Mouse (Mus musculus) hindbrain, embryonic 12.5 days (tissue): ENCODE data around the gene Gga3. TPM values are rescaled to one million over a fixed set of nuclear protein-coding genes. Genes with fewer than 3 reads are reported as not detected.

ENCODE experiments used
- ATAC-seq: fragments of 200-750 bp; cut with Nextera tagmentation; 2 replicates; pipeline ENCODE4 v1.8.0; 2017; ENCODE audit warnings: moderate TSS enrichment; ENCODE audit not compliant: low FRiP score
- H3K27ac ChIP-seq: fragments of 300-500 bp; sonication (generic); 2 replicates; pipeline ENCODE4 v1.5.1; 2016; ENCODE audit warnings: mild to moderate bottlenecking
- H3K27me3 ChIP-seq: fragments of 300-500 bp; sonication (generic); 2 replicates; pipeline ENCODE4 v1.6.1; 2016; ENCODE audit warnings: mild to moderate bottlenecking
- H3K36me3 ChIP-seq: fragments of 300-500 bp; sonication (generic); 2 replicates; pipeline ENCODE4 v1.6.1; 2016; ENCODE audit warnings: mild to moderate bottlenecking
- H3K4me1 ChIP-seq: fragments of 300-500 bp; sonication (generic); 2 replicates; pipeline ENCODE4 v1.6.1; 2016
- H3K4me2 ChIP-seq: fragments of 300-500 bp; sonication (generic); replicated peaks from 2 replicates; pipeline ENCODE4 v1.6.1; 2016; ENCODE audit warnings: mild to moderate bottlenecking
- H3K4me3 ChIP-seq: fragments of 300-500 bp; sonication (generic); 2 replicates; pipeline ENCODE4 v1.5.1; 2016; ENCODE audit warnings: mild to moderate bottlenecking
- H3K9ac ChIP-seq: fragments of 300-500 bp; sonication (generic); 2 replicates; pipeline ENCODE4 v1.6.1; 2016; ENCODE audit warnings: mild to moderate bottlenecking, moderate library complexity
- H3K9me3 ChIP-seq: fragments of 300-500 bp; sonication (generic); replicated peaks from 2 replicates; pipeline ENCODE4 v1.6.1; 2016; ENCODE audit warnings: mild to moderate bottlenecking
- WGBS: fragments of 180-500 bp; shearing (Covaris S2); methylation state at CpG from one replicate; pipeline ENCODE4 v1.1.7; 2016; 5-methylcytosine and 5-hydroxymethylcytosine counted together
- polyA plus RNA-seq: library from polyadenylated mRNA; unstranded; fragments of >200 nt; fragmentation: Nextera tagmentation; extraction: Ambion mirVana; gene quantifications from 2 replicates; pipeline ENCODE4 v1.2.1, GENCODE M21; 2016

Gene Gga3
- polyA plus RNA-seq, 1 experiment from 2014 or later = 30.3 TPM

- WGBS = 87% methylated on average over 13 of the region's 13 CpGs
- H3K4me1 ChIP-seq = peaks cover 10% of the 10 kb centered on the region
- no peaks in the 10 kb centered on the region for H3K27me3 ChIP-seq
- no peaks in the 10 kb centered on the region for H3K9me3 ChIP-seq
- no peak overlapping the region for H3K27ac ChIP-seq
- no peak overlapping the region for H3K4me3 ChIP-seq
- no peaks in the 10 kb centered on the region for H3K36me3 ChIP-seq
- ATAC-seq = no peak
- H3K4me2 ChIP-seq = no peak overlapping the region
- H3K9ac ChIP-seq = no peak overlapping the region
Observed at GRCm38 (mm10) chr11:115629734-115630531, 26.1 kb upstream of the Gga3 start.

- ATAC-seq = peak; percentile 49
- Histone ChIP-seq H3K27ac (no peak overlapping the region), H3K27me3 (no peaks in the 10 kb centered on the region), H3K4me1 (peaks cover 10% of the 10 kb centered on the region), H3K36me3 (0 out of 2 replicates have a peak, but pooled peaks cover 3% of the 10 kb centered on the region), H3K4me2 (peak overlapping the region; percentile 93), H3K9ac (peak overlapping the region; percentile 45; the same call in 1 of the 2 replicates), H3K4me3 (peak overlapping the region; percentile 61), H3K9me3 (no peaks in the 10 kb centered on the region)
- WGBS = 53% methylated on average over 13 of the region's 13 CpGs
Observed at GRCm38 (mm10) chr11:115628465-115629101, 24.7 kb upstream of the Gga3 start.

- H3K4me2 ChIP-seq = peak within 1 kb of the TSS; percentile 93
- H3K27me3 ChIP-seq = no peaks in the 10 kb centered on the region
- H3K4me3 ChIP-seq = peak within 1 kb of the TSS; percentile 61
- WGBS = under 1% methylated on average over 47 of the region's 47 CpGs
- ATAC-seq = peak; percentile 100
- H3K27ac ChIP-seq = no peak within 1 kb of the TSS
- H3K4me1 ChIP-seq = peaks cover 10% of the 10 kb centered on the region
- H3K9me3 ChIP-seq = no peaks in the 10 kb centered on the region
- H3K36me3 ChIP-seq = peaks cover 10% of the 10 kb centered on the region; the same call in 1 of the 2 replicates
- H3K9ac ChIP-seq = peak within 1 kb of the TSS; percentile 74
Observed at GRCm38 (mm10) chr11:115627705-115628464, 24.0 kb upstream of the Gga3 start, which contains the start of gene Slc25a19. TSS of gene Slc25a19 (minus strand) at chr11:115628295.

DNA sequence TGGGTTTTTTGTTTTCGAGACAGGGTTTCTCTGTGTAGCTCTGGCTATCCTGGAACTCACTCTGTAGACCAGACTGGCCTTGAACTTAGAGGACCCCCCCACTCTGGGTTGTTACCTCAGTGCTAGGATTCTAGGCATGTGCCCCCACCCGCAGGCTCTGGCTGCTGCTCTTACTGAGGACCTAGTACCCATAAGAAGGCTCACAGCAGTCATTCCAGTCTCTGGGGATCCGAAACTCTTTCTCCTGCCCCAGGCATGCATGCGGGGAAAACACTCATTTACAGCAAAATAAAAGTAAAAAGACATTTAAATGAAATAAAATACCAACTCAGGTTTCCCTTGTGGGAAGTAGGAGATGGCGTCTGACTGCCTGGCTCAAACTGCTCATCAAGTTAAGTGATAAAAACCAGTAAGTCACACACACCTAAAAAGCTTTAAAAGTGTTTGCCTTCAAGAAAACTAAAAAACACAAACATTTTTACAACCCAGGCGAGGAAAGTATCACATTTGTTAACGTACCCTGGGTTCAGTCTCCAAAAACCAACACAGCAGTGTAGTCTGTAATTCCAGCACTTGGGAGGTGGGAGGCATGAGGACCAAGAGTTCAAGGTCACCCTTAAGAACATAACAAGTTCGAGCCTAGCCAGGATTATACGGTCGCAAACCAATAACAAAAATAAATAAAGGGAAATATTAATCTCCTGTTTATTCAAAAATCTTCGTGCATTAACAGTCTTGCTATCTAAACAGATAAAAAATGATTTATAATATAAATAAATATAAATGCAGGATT lies 23.2 kb upstream of the Gga3 start:
- Histone ChIP-seq H3K9me3 (no peaks in the 10 kb centered on the region), H3K36me3 (peaks cover 18% of the 10 kb centered on the region), H3K27ac (no peak overlapping the region), H3K9ac (peak overlapping the region; percentile 74), H3K4me1 (peaks cover 10% of the 10 kb centered on the region), H3K27me3 (no peaks in the 10 kb centered on the region), H3K4me3 (peak overlapping the region; percentile 61), H3K4me2 (peak overlapping the region; percentile 93)
- no peak for ATAC-seq
- 56% methylated on average over 11 of the region's 11 CpGs for WGBS

- H3K9ac ChIP-seq = no peak overlapping the region
- no peak overlapping the region for H3K4me3 ChIP-seq
- no peak overlapping the region for H3K27ac ChIP-seq
- no peak for ATAC-seq
- no peak overlapping the region for H3K4me2 ChIP-seq
- H3K36me3 ChIP-seq = peaks cover 24% of the 10 kb centered on the region
- 83% methylated on average over 9 of the region's 9 CpGs for WGBS
- no peaks in the 10 kb centered on the region for H3K9me3 ChIP-seq
- H3K27me3 ChIP-seq = no peaks in the 10 kb centered on the region
- peaks cover 10% of the 10 kb centered on the region for H3K4me1 ChIP-seq
Observed at GRCm38 (mm10) chr11:115625877-115626276, 22.0 kb upstream of the Gga3 start.

- 81% methylated on average over 9 of the region's 9 CpGs for WGBS
- Histone ChIP-seq H3K27me3 (no peaks in the 10 kb centered on the region), H3K4me1 (peaks cover 10% of the 10 kb centered on the region), H3K27ac (no peak overlapping the region), H3K9me3 (no peaks in the 10 kb centered on the region), H3K4me3 (no peak overlapping the region), H3K9ac (no peak overlapping the region), H3K4me2 (no peak overlapping the region), H3K36me3 (peaks cover 46% of the 10 kb centered on the region)
- no peak for ATAC-seq
Observed at GRCm38 (mm10) chr11:115623487-115624070, 19.7 kb upstream of the Gga3 start.

GRCm38 (mm10) chr11:115619949-115620348 lies 16.1 kb upstream of the Gga3 start:
- peaks cover 64% of the 10 kb centered on the region for H3K36me3 ChIP-seq

DNA sequence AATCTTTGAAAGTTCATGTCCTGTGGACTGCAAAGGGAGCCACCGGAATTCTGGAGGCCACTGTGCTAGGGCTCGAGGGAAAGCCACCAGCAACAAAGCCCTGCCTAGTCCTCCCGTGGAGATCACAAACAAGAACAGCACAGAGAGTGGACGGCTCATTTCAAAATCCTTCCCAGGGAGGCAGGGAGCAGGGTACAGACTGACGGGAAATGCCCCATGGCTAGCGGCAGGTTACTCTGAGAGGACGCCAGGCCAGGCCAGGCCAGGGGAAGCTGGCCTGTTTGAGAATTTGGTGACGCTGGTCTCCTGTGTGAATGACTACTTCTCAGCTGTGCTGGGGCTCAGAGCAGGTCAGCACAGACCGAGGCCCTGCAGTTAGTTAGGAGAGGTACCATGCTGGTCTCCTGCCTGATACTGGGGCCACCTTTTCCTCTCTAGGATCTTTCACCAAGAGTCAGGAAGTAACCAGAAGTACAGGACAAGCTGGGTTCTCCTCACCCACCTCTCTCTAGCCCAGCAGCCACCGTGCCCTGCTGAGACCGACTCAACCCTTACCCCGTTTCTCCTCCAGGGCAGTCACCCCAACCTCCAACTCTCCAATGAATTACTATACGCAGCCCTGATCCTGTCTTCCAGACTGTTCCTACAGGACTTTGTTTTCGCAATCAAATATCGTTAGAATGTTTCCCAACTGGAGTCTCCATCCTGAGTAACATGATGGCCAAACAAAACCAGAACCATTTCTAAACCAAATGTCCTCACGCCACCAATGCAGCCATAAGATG lies 15.1 kb upstream of the Gga3 start:
- no peaks in the 10 kb centered on the region for H3K9me3 ChIP-seq
- H3K27me3 ChIP-seq = no peaks in the 10 kb centered on the region
- WGBS = 88% methylated on average over 16 of the region's 16 CpGs
- no peak overlapping the region for H3K4me2 ChIP-seq
- H3K4me3 ChIP-seq = no peak overlapping the region
- no peak overlapping the region for H3K27ac ChIP-seq
- H3K36me3 ChIP-seq = peaks cover 70% of the 10 kb centered on the region
- H3K4me1 ChIP-seq = 0 out of 2 replicates have a peak, but pooled peaks cover under 1% of the 10 kb centered on the region
- ATAC-seq = no peak
- H3K9ac ChIP-seq = no peak overlapping the region

More at GRCm38 (mm10) chr11:115619949-115620348, 16.1 kb upstream of the Gga3 start:
- Histone ChIP-seq H3K9ac (no peak overlapping the region), H3K9me3 (no peaks in the 10 kb centered on the region), H3K4me3 (no peak overlapping the region), H3K27ac (no peak overlapping the region), H3K4me1 (no peaks in the 10 kb centered on the region), H3K27me3 (no peaks in the 10 kb centered on the region), H3K4me2 (no peak overlapping the region)
- ATAC-seq = no peak
- 92% methylated on average over 7 of the region's 7 CpGs for WGBS

DNA sequence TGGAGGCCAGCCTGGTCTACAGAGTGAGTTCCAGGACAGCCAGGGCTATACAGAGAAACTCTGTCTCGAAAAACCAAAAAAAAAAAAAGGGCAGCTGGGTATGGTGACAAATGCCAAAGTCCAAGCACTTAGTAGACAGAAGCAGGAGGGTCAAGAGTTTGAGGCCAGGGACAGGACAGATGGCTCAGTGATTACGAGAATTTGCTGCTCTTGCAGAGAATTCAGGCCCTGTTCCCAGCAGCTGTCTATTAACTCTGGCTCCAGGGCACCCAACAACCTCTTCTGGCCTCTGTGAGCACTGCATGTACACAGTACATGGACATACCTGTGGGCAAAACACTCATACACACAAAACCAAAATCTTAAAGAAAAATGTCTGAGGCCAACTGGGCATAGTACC lies 14.2 kb upstream of the Gga3 start:
- Histone ChIP-seq H3K27ac (no peak overlapping the region), H3K4me2 (no peak overlapping the region), H3K27me3 (peaks cover 3% of the 10 kb centered on the region; the same call in 1 of the 2 replicates), H3K4me1 (peaks cover 8% of the 10 kb centered on the region), H3K9ac (no peak overlapping the region), H3K4me3 (no peak overlapping the region), H3K36me3 (peaks cover 62% of the 10 kb centered on the region), H3K9me3 (no peaks in the 10 kb centered on the region)
- WGBS = 95% methylated on average over 2 of the region's 2 CpGs
- ATAC-seq = no peak

DNA sequence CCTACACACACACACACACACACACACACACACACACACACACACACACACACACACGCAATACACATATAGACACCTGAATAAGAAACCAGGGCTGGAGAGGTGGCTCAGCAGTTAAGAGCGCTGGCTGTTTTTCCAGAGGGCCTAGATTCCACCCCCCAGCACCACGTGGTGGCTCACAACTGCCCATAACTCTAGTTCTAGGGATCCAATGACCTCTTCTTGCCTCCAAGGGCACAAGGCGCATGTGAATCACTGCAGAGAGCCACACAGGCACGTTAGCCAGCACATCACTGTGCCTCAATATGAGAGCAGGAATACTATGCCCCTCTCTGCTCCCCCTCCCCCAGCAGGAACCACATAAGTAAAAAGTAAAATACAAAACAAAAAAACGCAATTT lies 13.0 kb upstream of the Gga3 start:
- WGBS = 86% methylated on average over 6 of the region's 6 CpGs

GRCm38 (mm10) chr11:115616371-115616770 lies 12.5 kb upstream of the Gga3 start:
- Histone ChIP-seq H3K9me3 (no peaks in the 10 kb centered on the region), H3K9ac (no peak overlapping the region), H3K4me3 (no peak overlapping the region), H3K4me1 (peaks cover 19% of the 10 kb centered on the region), H3K36me3 (peaks cover 49% of the 10 kb centered on the region), H3K27ac (no peak overlapping the region), H3K4me2 (no peak overlapping the region), H3K27me3 (peaks cover 3% of the 10 kb centered on the region)
- ATAC-seq = no peak
- WGBS = 92% methylated on average over 7 of the region's 7 CpGs

More for the DNA sequence above, 13.0 kb upstream of the Gga3 start:
- Histone ChIP-seq H3K36me3 (peaks cover 51% of the 10 kb centered on the region), H3K4me1 (peaks cover 14% of the 10 kb centered on the region), H3K27ac (no peak overlapping the region), H3K4me2 (no peak overlapping the region), H3K27me3 (peaks cover 3% of the 10 kb centered on the region; the same call in 1 of the 2 replicates), H3K4me3 (no peak overlapping the region), H3K9ac (no peak overlapping the region), H3K9me3 (no peaks in the 10 kb centered on the region)
- no peak for ATAC-seq
